Mouse (Mus musculus): Measurements from ENCODE around the gene Gnai3. TPM values are rescaled to one million over a fixed set of nuclear protein-coding genes. Genes with fewer than 3 reads are reported as not detected.

Gnai3 gene
- 217 TPM for polyA plus RNA-seq (2017; shearing (Covaris generic))

DNA sequence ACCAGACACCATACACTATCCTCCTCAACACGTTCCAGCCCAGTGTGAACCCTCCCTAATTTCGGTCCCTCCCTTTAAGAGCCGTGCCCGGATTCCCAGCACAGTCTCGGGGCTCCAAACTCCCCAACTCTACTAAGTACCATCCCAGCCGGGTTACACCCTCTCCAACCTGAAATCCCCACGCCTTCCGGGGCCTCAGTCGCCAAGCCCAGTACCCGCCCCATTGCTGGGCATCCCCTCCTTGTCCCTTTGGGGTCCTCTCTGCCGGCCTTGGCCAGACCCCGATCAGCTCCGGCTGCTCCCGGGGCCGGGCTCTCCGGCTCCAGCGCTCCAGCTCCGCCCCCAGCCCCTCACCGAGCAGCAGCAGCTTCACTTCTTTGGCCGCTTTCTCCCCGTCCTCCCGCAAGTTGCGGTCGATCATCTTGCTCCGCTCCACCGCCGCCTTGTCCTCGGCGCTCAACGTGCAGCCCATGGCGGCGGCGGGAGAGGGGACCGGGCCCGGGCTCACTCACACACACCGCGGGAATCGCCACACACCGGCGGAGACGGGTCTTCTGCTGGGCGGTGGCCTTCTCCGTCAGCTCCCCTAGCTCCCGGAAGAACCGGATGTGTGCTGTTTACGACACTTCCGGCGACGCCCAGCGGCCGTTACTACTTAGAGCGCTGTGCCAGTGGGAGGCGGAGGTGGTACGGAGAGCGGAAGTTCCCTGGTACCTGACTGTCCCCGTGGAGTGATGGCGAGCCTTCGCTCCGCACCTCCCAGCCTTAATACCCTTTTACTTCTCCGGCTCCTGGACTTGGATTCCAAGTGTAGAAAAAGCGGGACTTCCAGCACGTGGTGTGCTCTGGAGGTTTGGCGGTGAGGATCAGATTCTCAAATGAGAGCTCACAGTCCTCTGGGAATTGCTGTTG lies at the start of gene Gnai3:
Gnai3 (minus strand) TSS at position 613 of the 912 bp plus-strand sequence.

DNA sequence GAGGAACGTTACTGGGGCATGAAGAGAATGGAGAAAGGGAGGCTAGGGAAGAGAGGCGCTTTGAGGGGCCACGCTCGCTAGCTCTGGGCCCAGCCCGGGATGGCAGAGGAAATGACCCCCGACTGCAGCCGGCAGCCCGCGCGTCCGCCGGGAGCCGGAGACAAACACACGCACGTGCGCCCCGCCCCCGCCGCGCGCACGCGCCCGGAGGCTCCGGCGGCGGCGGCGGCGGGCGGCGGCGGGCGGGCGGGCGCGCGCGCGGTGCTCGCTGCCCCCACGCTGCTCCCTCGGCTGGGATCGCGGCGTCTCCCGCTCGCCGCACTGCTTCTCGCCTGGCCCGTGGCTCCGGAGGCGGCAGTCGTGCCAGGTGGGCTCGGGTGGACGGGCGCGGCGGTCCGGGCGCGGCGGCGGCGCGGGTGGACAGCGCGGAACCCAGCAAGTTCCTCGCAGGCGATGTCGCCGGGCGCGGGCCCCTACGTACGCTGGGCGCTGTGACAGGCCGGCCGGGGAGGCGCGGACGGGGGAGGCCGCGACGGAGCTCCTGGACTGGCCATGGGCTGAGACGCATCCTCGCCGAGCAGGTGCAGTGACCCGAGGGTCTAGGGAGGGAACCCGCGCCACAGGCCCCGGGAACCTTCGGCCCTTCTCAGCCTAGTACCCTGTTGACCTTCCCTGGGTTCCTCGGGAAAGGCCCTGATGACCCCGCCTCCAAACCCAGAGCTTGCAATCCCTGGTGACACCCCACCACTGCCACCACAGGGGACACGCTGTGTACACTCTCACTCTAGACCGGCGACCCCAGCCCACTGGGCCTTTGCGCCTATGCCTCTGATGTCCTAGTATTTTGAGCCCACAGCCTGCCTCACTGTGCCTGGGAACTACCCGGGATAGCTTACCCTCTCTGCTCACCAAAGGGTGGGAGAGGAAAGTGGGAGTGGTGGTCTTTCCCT lies 40.4 kb upstream of the Gnai3 start, which contains the start of gene Amigo1:
Amigo1 (plus strand) TSS at position 238 of the 950 bp plus-strand sequence.

GRCm38 (mm10) chr3:108154656-108155055 lies 8.7 kb upstream of the Gnai3 start, which contains the start of gene Gpr61:
Gpr61 (minus strand) TSS chr3:108154882.

GRCm38 (mm10) chr3:108092536-108093115 lies 53.3 kb downstream of the Gnai3 start, which contains the start of gene Gnat2:
Gnat2 (plus strand) TSS chr3:108092789.

DNA sequence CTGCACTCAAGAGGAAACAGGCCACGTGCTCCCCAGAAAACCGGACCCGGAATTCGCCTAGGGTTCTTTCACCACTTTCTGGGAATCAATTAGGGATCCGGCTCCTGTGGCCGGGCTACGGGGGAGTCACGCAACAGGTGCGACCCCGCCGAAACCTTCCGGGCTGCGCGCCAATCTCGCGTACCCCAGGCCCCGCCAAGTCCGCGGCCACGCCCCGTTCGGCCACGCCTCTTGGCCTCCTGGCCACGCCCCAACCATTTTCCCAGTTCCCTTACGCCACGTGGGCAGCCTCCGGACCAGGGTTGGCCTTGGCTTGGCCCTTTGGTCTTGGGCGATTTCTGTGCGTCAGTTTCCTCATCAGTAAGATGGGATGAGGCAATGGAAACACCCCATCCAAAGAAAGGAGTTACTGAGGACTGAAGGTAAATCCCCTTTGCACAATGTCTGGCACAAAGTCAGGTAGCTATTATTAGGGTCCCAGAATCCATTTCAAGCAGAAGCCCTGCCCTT lies 59.4 kb downstream of the Gnai3 start, which contains the start of gene Ampd2:
Ampd2 (minus strand) TSS at position 182 of the 510 bp plus-strand sequence.

Other genes starting within 250 kb of the Gnai3 start
- 2.1 TPM for gene Gstm7, start 214.3 kb downstream of the Gnai3 start, polyA plus RNA-seq (2017; shearing (Covaris generic))
- not detected for gene Gstm6, start 202.4 kb downstream of the Gnai3 start, polyA plus RNA-seq (2017; shearing (Covaris generic))
- not detected for gene Gstm3, start 176.9 kb downstream of the Gnai3 start, polyA plus RNA-seq (2017; shearing (Covaris generic))
- gene Gstm2, start 159.7 kb downstream of the Gnai3 start, polyA plus RNA-seq (2017; shearing (Covaris generic)) = not detected
- gene Gstm1, start 128.2 kb downstream of the Gnai3 start, polyA plus RNA-seq (2017; shearing (Covaris generic)) = 4.6 TPM
- 11.1 TPM for gene Gstm4, start 101.3 kb downstream of the Gnai3 start, polyA plus RNA-seq (2017; shearing (Covaris generic))
- 50.0 TPM for gene Ampd2, start 59.5 kb downstream of the Gnai3 start, polyA plus RNA-seq (2017; shearing (Covaris generic))
- gene Gnat2, start 53.4 kb downstream of the Gnai3 start, polyA plus RNA-seq (2017; shearing (Covaris generic)) = not detected
- gene Gpr61, start 8.7 kb upstream of the Gnai3 start, polyA plus RNA-seq (2017; shearing (Covaris generic)) = not detected
- 0.21 TPM for gene Amigo1, start 40.2 kb upstream of the Gnai3 start, polyA plus RNA-seq (2017; shearing (Covaris generic))
- 28.0 TPM for gene Cyb561d1, start 55.1 kb upstream of the Gnai3 start, polyA plus RNA-seq (2017; shearing (Covaris generic))
- gene Atxn7l2, start 64.8 kb upstream of the Gnai3 start, polyA plus RNA-seq (2017; shearing (Covaris generic)) = 9.5 TPM
- not detected for gene Sypl2, start 80.5 kb upstream of the Gnai3 start, polyA plus RNA-seq (2017; shearing (Covaris generic))
- gene Psma5, start 110.8 kb upstream of the Gnai3 start, polyA plus RNA-seq (2017; shearing (Covaris generic)) = 156 TPM
- gene Sort1, start 137.9 kb upstream of the Gnai3 start, polyA plus RNA-seq (2017; shearing (Covaris generic)) = not detected
- not detected for gene Mybphl, start 218.8 kb upstream of the Gnai3 start, polyA plus RNA-seq (2017; shearing (Covaris generic))
- gene Psrc1, start 237.7 kb upstream of the Gnai3 start, polyA plus RNA-seq (2017; shearing (Covaris generic)) = 2.6 TPM

All from CD4-positive, CD25-positive, alpha-beta regulatory T cell, adult 9 weeks (primary cell).